Mouse (Mus musculus) G1E (cell line): ENCODE measurements at regions not wholly inside any gene's neighbourhood (a gene's known extent, or its start where the extent isn't known, plus 50 kb on each side); places are given as distances from the start of the nearest gene placed in this dataset.

Source experiments
- CTCF ChIP-seq: IDR thresholded peaks from 2 replicates; pipeline ENCODE4 v1.5.1; 2012; ENCODE audit warnings: low read depth, low read length, inconsistent platforms, mixed read lengths
- GATA1 ChIP-seq: IDR thresholded peaks from 2 replicates; pipeline ENCODE4 v1.6.1; 2012; ENCODE audit warnings: borderline replicate concordance, low read length, inconsistent platforms, mixed read lengths
- GATA2 ChIP-seq: IDR thresholded peaks from 2 replicates; pipeline ENCODE4 v1.6.1; 2012; ENCODE audit warnings: low read depth, low read length, inconsistent platforms, borderline replicate concordance
- POLR2AphosphoS5 ChIP-seq: IDR thresholded peaks from 2 replicates; pipeline ENCODE4 v1.6.1; 2012; ENCODE audit warnings: low read depth, low read length, inconsistent platforms; ENCODE audit not compliant: insufficient replicate concordance
- TAL1 ChIP-seq: conservative IDR thresholded peaks from 2 replicates; pipeline ENCODE4 v1.6.1; 2012; ENCODE audit warnings: low read depth, low read length, inconsistent platforms, mixed read lengths

DNA sequence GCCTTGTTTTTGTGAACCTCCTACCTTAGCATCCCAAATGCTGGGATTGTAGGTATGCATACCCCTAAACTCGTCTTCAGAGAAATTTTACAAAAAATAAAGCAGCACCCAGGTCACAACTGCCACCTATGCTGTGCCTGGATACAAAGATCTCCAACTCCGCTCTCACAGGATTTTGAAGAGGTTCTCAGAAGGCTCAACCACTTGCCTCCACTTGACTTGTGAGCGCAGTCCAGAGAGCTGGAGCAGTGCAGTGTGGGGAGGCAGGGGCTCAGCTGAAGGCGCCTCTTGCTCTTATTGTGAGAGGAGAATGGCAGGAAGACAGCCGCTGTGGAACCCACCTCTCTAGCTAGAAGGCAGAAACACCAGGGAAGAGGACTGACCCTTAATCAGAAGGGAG is 182.9 kb downstream of the Rap2a start:
- no peak for TF ChIP-seq CTCF
- TF ChIP-seq TAL1: no peak
- no peak for TF ChIP-seq POLR2AphosphoS5
- no peak for TF ChIP-seq GATA1
- TF ChIP-seq GATA2: no peak
